Mouse (Mus musculus) midbrain, embryonic 10.5 days (tissue): ENCODE results near the gene Cntd1. TPM values are rescaled to one million over a fixed set of nuclear protein-coding genes. Genes with fewer than 3 reads are reported as not detected.

ENCODE experiments used
- DNase-seq: peaks from one replicate; pipeline ENCODE4 v3.0.0-alpha.2; 2017; ENCODE audit warnings: low spot score
- H3K27ac ChIP-seq: fragments of 300-500 bp; sonication (generic); replicated peaks from 2 replicates; pipeline ENCODE4 v1.5.1; 2016; ENCODE audit warnings: mild to moderate bottlenecking
- H3K27me3 ChIP-seq: fragments of 300-500 bp; sonication (generic); 2 replicates; pipeline ENCODE4 v1.6.1; 2016; ENCODE audit warnings: low read depth, mild to moderate bottlenecking; ENCODE audit not compliant: poor library complexity, severe bottlenecking
- H3K36me3 ChIP-seq: fragments of 300-500 bp; sonication (generic); 2 replicates; pipeline ENCODE4 v1.6.1; 2016; ENCODE audit warnings: mild to moderate bottlenecking, moderate library complexity
- H3K4me1 ChIP-seq: fragments of 300-500 bp; sonication (generic); 2 replicates; pipeline ENCODE4 v1.6.1; 2016
- H3K4me3 ChIP-seq: fragments of 300-500 bp; sonication (generic); 2 replicates; pipeline ENCODE4 v1.5.1; 2016; ENCODE audit warnings: mild to moderate bottlenecking, moderate library complexity
- H3K9me3 ChIP-seq: fragments of 300-500 bp; sonication (generic); replicated peaks from 2 replicates; pipeline ENCODE4 v1.6.1; 2016; ENCODE audit warnings: mild to moderate bottlenecking
- WGBS: fragments of 180-500 bp; shearing (Covaris S2); methylation state at CpG from one replicate; pipeline ENCODE4 v1.1.7; 2016; 5-methylcytosine and 5-hydroxymethylcytosine counted together
- polyA plus RNA-seq: library from polyadenylated mRNA; unstranded; fragments of >200 nt; fragmentation: Nextera tagmentation; extraction: Ambion mirVana; gene quantifications from 2 replicates; pipeline ENCODE4 v1.2.1, GENCODE M21; 2016

The Cntd1 gene
- polyA plus RNA-seq: 1.6 and 1.8 TPM in 2 replicates

DNA sequence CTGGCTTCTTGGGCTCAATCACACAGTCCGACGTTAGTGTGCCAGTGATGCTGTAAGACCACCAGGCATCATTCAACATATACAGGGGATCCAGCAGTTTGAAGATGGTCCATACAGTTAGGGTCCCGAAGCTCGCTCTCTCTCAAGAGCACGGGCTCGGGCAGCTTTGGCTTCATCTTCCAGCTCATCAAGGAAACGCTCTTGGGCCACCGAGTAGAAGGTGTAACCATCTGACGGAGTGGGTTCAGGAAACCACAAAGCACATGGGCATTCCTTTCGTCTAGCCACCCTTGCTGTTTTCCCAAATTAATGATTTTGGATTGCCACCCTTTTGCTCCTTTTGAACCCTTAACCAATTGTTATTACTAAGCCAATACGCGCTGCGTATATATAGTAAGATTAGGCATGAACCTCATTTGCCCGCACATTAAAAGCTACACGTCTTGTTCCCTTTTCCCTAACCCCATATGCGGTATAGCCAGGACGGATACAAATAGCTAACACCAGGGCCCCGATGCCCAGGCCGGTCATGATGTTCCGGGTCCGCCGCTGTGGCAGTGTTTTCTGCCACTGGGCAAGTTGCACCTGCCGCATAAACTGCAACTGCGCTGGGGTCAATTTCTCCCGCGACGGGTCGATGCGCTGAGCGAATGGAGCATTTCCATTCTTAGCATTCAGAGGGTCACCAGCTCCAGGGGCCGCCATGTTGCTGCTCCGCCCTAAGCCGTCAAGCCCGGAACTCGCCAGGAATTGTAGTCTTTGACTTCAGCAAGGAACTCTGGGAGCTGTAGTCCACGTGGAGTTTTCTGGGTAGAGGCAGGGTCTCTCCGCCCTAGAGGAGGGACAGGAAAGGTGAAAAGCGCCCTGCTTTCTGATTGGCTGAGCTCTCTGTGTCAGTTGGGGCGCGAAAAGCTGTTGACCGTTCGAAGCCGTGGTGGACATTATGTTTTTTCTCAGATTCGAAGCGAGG is at the start of gene Cntd1, which contains the start of gene Coa3:
Cntd1 (plus strand) TSS at position 790 of the 970 bp plus-strand sequence.
Coa3 (minus strand) TSS at position 892 of the 970 bp plus-strand sequence.
- 10% methylated on average over 45 of the region's 45 CpGs for WGBS
- peaks cover 43% of the 10 kb centered on the region for H3K27me3 ChIP-seq

GRCm38 (mm10) chr11:101229361-101229900 is 49.4 kb upstream of the Cntd1 start:
- H3K4me3 ChIP-seq: no peak overlapping the region
- no peak for DNase-seq
- H3K36me3 ChIP-seq: no peaks in the 10 kb centered on the region
- H3K4me1 ChIP-seq: peaks cover 45% of the 10 kb centered on the region
- 27% methylated on average over 8 of the region's 8 CpGs for WGBS
- peak overlapping the region; percentile 79 for H3K27ac ChIP-seq
- peaks cover 10% of the 10 kb centered on the region; the same call in 1 of the 2 replicates for H3K27me3 ChIP-seq
- H3K9me3 ChIP-seq: no peaks in the 10 kb centered on the region

More for the DNA sequence above, at the start of gene Cntd1, which contains the start of gene Coa3:
- Histone ChIP-seq H3K27ac (peak within 1 kb of the TSS; percentile 88), H3K4me1 (peaks cover 47% of the 10 kb centered on the region), H3K4me3 (peak within 1 kb of the TSS; percentile 88), H3K9me3 (no peaks in the 10 kb centered on the region), H3K36me3 (peaks cover 16% of the 10 kb centered on the region)
- peak; percentile 90 for DNase-seq

DNA sequence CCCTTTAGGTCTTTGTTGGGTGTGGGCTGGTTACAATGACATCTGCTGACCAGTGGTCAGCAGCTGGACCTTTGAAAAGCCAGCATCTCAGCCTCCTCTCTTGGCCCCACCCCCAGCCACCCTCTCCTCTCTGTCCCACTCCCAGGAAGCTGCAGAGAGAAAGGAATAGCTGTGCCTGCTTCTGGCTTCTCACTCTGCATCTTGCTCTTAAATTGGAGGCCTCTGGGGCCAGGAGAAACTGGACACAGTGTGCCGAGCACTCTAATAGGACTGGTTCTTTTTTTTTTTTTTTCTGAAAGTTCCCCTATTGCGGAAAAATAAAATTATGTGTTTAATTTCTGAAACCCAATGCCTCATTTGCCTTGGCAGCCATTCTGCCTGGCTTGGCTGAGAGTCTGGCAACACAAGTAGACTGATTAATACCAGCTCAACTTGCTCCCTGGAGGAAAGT is 48.7 kb upstream of the Cntd1 start:
- H3K27ac ChIP-seq: peak overlapping the region; percentile 79
- WGBS: 25% methylated on average over 2 of the region's 2 CpGs
- H3K4me1 ChIP-seq: peaks cover 45% of the 10 kb centered on the region

DNA sequence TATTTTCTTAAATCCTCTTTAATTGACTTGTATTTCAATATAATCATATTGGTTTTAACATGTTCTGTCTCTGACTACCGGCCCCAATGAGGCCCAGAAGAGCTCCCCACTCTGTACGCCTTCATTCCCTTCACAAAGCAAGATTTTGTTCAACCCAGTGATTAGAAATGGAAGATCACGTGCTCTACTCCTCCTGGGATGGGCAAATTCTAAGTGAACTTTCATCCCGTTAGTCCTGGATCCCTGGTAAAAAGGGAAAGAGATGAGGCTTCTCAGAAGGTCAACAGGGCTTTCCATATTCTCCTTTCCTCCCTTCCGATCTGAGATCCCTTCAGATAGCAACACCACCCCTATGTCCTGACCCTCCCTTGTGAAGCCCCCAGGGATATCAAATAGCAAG is 48.3 kb upstream of the Cntd1 start:
- 16% methylated on average over 5 of the region's 5 CpGs for WGBS

More for the DNA sequence above, 48.7 kb upstream of the Cntd1 start:
- DNase-seq: peak; percentile 35
- peaks cover 10% of the 10 kb centered on the region; the same call in 1 of the 2 replicates for H3K27me3 ChIP-seq
- H3K36me3 ChIP-seq: no peaks in the 10 kb centered on the region
- H3K4me3 ChIP-seq: no peak overlapping the region
- no peaks in the 10 kb centered on the region for H3K9me3 ChIP-seq

GRCm38 (mm10) chr11:101230991-101231871 is 47.6 kb upstream of the Cntd1 start:
- H3K4me3 ChIP-seq: peak overlapping the region; percentile 26; the same call in 1 of the 2 replicates
- DNase-seq: peak; percentile 36

More for the DNA sequence above, 48.3 kb upstream of the Cntd1 start:
- peaks cover 43% of the 10 kb centered on the region for H3K4me1 ChIP-seq
- no peak for DNase-seq
- no peaks in the 10 kb centered on the region for H3K36me3 ChIP-seq
- H3K27me3 ChIP-seq: peaks cover 10% of the 10 kb centered on the region; the same call in 1 of the 2 replicates
- peak overlapping the region; percentile 26; the same call in 1 of the 2 replicates for H3K4me3 ChIP-seq
- H3K27ac ChIP-seq: peak overlapping the region; percentile 79
- no peaks in the 10 kb centered on the region for H3K9me3 ChIP-seq

DNA sequence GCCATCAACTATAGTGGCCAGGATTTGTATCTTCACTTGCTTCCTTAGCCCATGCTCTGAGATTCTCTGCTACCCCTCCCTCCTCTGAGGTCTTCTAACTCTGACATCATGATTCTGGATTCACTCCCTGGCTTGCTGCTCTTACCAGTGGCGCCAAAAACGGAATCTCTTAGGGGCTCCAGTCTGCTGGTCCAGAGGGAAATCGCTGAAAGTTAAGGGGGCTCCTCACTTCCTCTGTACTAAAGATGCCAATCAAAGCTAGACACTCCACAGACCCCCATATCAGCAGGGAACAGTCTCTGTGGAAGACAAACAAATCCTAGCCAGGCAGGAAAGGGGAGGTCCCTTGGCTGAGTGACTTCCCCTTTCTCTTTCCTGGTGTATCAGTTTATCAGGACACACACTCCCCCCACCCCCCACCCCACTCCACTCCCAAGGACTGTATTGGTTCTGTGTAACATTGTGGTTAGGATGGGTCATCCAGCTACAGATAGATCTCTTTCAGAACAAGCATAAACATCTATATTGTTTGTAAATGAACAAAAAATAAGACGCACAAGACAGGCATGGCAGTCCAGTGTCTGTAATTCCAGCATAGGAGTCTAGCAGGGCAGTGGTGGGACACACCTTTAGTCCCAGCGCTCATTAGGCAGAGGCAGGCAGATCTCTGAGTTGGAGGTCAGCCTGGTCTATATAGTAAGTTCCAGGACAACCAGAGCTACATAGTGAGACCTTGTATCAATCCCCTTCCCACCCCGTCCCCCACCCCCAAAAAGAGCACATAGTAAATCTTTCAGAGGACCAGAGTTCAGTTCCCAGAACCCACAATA is 46.6 kb upstream of the Cntd1 start:
- Histone ChIP-seq H3K27me3 (peaks cover 10% of the 10 kb centered on the region; the same call in 1 of the 2 replicates), H3K36me3 (no peaks in the 10 kb centered on the region), H3K4me3 (no peak overlapping the region), H3K4me1 (peaks cover 33% of the 10 kb centered on the region), H3K9me3 (no peaks in the 10 kb centered on the region), H3K27ac (no peak overlapping the region)
- 58% methylated on average over 6 of the region's 6 CpGs for WGBS
- DNase-seq: no peak

More at GRCm38 (mm10) chr11:101230991-101231871, 47.6 kb upstream of the Cntd1 start:
- H3K27me3 ChIP-seq: peaks cover 10% of the 10 kb centered on the region; the same call in 1 of the 2 replicates
- peak overlapping the region; percentile 79 for H3K27ac ChIP-seq
- no peaks in the 10 kb centered on the region for H3K9me3 ChIP-seq
- H3K36me3 ChIP-seq: no peaks in the 10 kb centered on the region
- H3K4me1 ChIP-seq: peaks cover 36% of the 10 kb centered on the region
- WGBS: 10% methylated on average over 18 of the region's 18 CpGs

DNA sequence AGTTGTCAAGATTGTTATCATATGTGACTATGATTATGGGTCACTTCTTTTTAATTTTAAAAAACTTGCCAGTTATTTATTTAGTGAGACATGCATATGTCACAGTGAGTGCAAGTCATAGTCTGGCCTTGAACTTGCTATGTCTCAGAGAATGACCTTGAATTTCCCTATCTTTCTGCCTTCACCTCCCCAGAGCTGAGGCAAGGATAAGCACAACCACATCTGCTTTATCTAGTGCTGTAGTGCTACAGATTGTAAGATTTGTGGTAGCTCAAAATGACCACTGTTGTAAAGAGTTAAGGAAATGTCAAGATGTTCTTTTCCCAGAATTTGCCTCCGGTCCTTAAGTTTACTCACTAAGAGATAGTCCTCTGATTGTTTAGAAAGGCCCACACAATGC is 45.6 kb upstream of the Cntd1 start:
- no peaks in the 10 kb centered on the region for H3K9me3 ChIP-seq
- no peak overlapping the region for H3K27ac ChIP-seq
- DNase-seq: no peak
- H3K4me1 ChIP-seq: peaks cover 33% of the 10 kb centered on the region
- H3K27me3 ChIP-seq: 0 out of 2 replicates have a peak, but pooled peaks cover 5% of the 10 kb centered on the region
- no peak overlapping the region for H3K4me3 ChIP-seq
- H3K36me3 ChIP-seq: no peaks in the 10 kb centered on the region
- 93% methylated on average over 1 of the region's 1 CpGs for WGBS

DNA sequence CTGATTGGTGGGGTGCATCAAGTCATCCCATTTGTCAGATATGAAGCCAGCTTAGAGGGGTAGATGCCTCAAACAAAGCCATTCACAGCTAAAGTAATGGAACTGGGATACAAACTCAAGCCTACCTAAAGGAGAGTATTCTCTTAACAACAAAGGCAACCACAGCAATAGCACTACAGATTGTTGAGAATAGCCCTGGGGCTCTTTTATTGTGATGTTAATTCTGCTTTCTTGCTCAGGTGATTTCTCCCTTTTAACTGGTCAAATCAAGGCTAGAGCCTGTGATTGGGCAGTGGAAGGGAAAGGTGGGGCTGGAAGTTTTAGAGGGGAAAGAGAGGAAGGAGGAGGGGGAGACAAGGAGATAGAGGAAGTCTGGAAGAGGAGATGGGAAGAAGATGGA is 44.7 kb upstream of the Cntd1 start:
- H3K27me3 ChIP-seq: 0 out of 2 replicates have a peak, but pooled peaks cover 5% of the 10 kb centered on the region
- DNase-seq: no peak
- no peaks in the 10 kb centered on the region for H3K9me3 ChIP-seq
- H3K4me1 ChIP-seq: peaks cover 31% of the 10 kb centered on the region
- H3K4me3 ChIP-seq: no peak overlapping the region
- H3K27ac ChIP-seq: no peak overlapping the region
- H3K36me3 ChIP-seq: no peaks in the 10 kb centered on the region

DNA sequence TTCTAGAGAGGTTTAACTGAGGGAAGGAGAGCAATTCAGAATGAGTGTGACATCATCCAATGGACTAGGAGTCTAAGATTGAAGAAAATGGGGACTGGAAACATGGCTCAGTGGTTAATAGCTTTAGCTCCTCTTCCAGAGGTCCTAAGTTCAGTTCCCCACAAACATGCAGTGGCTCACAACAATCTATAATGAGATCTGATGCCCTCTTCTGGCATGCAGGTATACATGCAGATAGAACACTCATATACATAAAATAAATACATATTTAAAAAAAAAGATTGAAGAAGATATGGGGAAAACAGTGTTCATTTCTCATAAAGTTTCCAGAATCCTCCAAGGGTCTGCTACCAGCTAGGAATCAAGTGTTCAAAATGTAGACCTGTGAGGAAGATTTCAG is 43.4 kb upstream of the Cntd1 start:
- Histone ChIP-seq H3K27ac (no peak overlapping the region), H3K4me3 (no peak overlapping the region), H3K27me3 (0 out of 2 replicates have a peak, but pooled peaks cover 5% of the 10 kb centered on the region), H3K9me3 (no peaks in the 10 kb centered on the region), H3K36me3 (no peaks in the 10 kb centered on the region), H3K4me1 (peaks cover 18% of the 10 kb centered on the region)
- DNase-seq: no peak

DNA sequence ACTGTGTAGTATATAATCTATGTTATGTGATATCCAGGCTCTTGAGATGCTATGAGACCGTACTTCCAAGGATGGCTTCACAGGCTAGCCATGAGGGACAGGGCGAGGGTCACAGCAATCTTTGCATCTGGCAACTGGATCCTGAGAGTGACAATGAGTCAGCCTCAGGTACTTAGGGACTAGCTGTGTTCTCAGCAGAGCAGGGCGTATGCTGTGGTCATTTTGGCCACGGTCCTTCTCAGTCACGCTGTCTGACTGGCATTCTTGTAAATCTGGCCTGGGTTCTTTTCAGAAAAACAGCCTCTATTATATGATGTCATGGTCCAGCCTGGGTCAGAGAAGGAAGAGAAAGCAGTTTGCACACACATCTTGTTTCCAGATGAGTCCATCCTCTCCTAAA is 42.0 kb upstream of the Cntd1 start:
- DNase-seq: no peak
- H3K4me1 ChIP-seq: peaks cover 4% of the 10 kb centered on the region; the same call in 1 of the 2 replicates
- no peak overlapping the region for H3K4me3 ChIP-seq
- H3K36me3 ChIP-seq: no peaks in the 10 kb centered on the region
- H3K27ac ChIP-seq: no peak overlapping the region
- 0 out of 2 replicates have a peak, but pooled peaks cover 5% of the 10 kb centered on the region for H3K27me3 ChIP-seq
- H3K9me3 ChIP-seq: no peaks in the 10 kb centered on the region
- WGBS: 92% methylated on average over 5 of the region's 5 CpGs

DNA sequence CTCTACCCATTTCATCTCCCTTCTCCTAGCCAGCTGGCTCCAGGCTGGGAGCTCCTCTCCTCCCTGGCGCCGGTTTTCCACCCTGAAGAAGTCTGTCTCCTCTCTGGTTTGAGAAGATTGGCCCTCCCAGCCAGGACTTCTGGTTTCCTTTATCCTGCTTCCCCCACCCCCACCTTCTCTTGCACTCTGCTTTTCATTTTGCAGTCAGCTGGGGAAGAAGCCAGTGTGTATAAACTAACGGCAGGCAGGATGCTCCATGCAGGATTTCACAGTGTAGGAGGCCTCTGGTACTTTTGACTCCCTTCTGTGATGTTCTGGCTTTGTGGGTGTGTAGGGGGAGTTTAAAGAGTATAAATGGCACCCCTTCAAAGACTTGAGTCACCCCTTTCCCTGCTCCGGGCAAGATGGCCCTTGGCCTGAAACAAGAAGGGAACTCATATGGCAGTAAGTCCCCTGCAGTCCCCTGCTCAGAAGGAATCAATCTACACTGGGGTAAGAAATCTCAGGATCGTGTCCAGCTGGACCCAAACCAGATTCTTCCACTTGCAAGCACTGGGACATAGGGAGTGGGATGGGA is 40.7 kb upstream of the Cntd1 start:
- Histone ChIP-seq H3K9me3 (no peaks in the 10 kb centered on the region), H3K4me1 (no peaks in the 10 kb centered on the region), H3K27ac (no peak overlapping the region), H3K27me3 (no peaks in the 10 kb centered on the region), H3K4me3 (no peak overlapping the region), H3K36me3 (no peaks in the 10 kb centered on the region)
- WGBS: 61% methylated on average over 5 of the region's 5 CpGs
- DNase-seq: no peak
